Mouse (Mus musculus) kidney, embryonic 14.5 days (tissue): Measurements from ENCODE around the gene Aak1. TPM values are rescaled to one million over a fixed set of nuclear protein-coding genes. Genes with fewer than 3 reads are reported as not detected.
A peak's percentile ranks its signal among the peaks of the same experiment; 100 is the strongest.
"Not testable (repeated sequence)": the region's sequence is repeated elsewhere in the genome, so short reads cannot be mapped to it uniquely, and the experiment has no call there.

ENCODE experiments used
- ATAC-seq: fragments of 200-750 bp; cut with Nextera tagmentation; 2 replicates; pipeline ENCODE4 v1.8.0; 2017; ENCODE audit warnings: moderate number of reproducible peaks, mild to moderate bottlenecking, moderate TSS enrichment, moderate library complexity; ENCODE audit not compliant: low FRiP score, low TSS enrichment
- H3K27ac ChIP-seq: fragments of 300-500 bp; sonication (generic); 2 replicates; pipeline ENCODE4 v1.5.1; 2014; ENCODE audit warnings: low read depth, mild to moderate bottlenecking, low read length, moderate library complexity, mixed read lengths
- H3K27me3 ChIP-seq: fragments of 300-500 bp; sonication (generic); 2 replicates; pipeline ENCODE4 v1.6.1; 2014; ENCODE audit warnings: mild to moderate bottlenecking, low read length; ENCODE audit not compliant: control insufficient read depth, insufficient read depth
- H3K36me3 ChIP-seq: fragments of 300-500 bp; sonication (generic); 2 replicates; pipeline ENCODE4 v1.6.1; 2014; ENCODE audit warnings: low read length, mixed read lengths; ENCODE audit not compliant: control insufficient read depth, insufficient read depth
- H3K4me1 ChIP-seq: fragments of 300-500 bp; sonication (generic); 2 replicates; pipeline ENCODE4 v1.6.1; 2014; ENCODE audit warnings: low read length, mixed read lengths; ENCODE audit not compliant: control insufficient read depth, insufficient read depth
- H3K4me2 ChIP-seq: fragments of 300-500 bp; sonication (generic); replicated peaks from 2 replicates; pipeline ENCODE4 v1.6.1; 2014; ENCODE audit warnings: low read depth, mild to moderate bottlenecking, low read length
- H3K4me3 ChIP-seq: fragments of 300-500 bp; sonication (generic); 2 replicates; pipeline ENCODE4 v1.5.1; 2014; ENCODE audit warnings: mild to moderate bottlenecking, low read length
- H3K9ac ChIP-seq: fragments of 300-500 bp; sonication (generic); 2 replicates; pipeline ENCODE4 v1.6.1; 2014; ENCODE audit warnings: low read depth, mild to moderate bottlenecking, low read length, moderate library complexity
- H3K9me3 ChIP-seq: fragments of 300-500 bp; sonication (generic); 2 replicates; pipeline ENCODE4 v1.6.1; 2016; ENCODE audit warnings: low read length; ENCODE audit not compliant: control insufficient read depth
- WGBS: fragments of 180-500 bp; shearing (Covaris S2); extraction: QIAGEN DNeasy Blood & Tissue Kit; methylation state at CpG from one replicate; pipeline ENCODE4 v1.1.7; 2014; 5-methylcytosine and 5-hydroxymethylcytosine counted together
- polyA plus RNA-seq: library from polyadenylated mRNA; unstranded; fragments of >200 nt; fragmentation: Nextera tagmentation; extraction: Ambion mirVana; gene quantifications from 2 replicates; pipeline ENCODE4 v1.2.1, GENCODE M21; 2014

Gene Aak1
- polyA plus RNA-seq, 1 experiment from 2014 or later = 18.2 TPM

GRCm38 (mm10) chr6:86871783-86872182 is 22.5 kb downstream of the Aak1 start:
- no peaks in the 10 kb centered on the region for H3K27me3 ChIP-seq
- no peaks in the 10 kb centered on the region for H3K36me3 ChIP-seq
- no peak overlapping the region for H3K9ac ChIP-seq
- H3K4me3 ChIP-seq = no peak overlapping the region
- H3K4me2 ChIP-seq = no peak overlapping the region
- no peaks in the 10 kb centered on the region for H3K9me3 ChIP-seq
- no peak for ATAC-seq
- 89% methylated on average over 10 of the region's 10 CpGs for WGBS
- H3K4me1 ChIP-seq = no peaks in the 10 kb centered on the region
- H3K27ac ChIP-seq = no peak overlapping the region

- 84% methylated on average over 6 of the region's 6 CpGs for WGBS
- Histone ChIP-seq H3K4me3 (no peak overlapping the region), H3K4me2 (no peak overlapping the region), H3K4me1 (no peaks in the 10 kb centered on the region), H3K27me3 (no peaks in the 10 kb centered on the region), H3K36me3 (no peaks in the 10 kb centered on the region), H3K9me3 (no peaks in the 10 kb centered on the region), H3K9ac (no peak overlapping the region), H3K27ac (no peak overlapping the region)
- ATAC-seq = no peak
Observed at GRCm38 (mm10) chr6:86874711-86875375, 25.5 kb downstream of the Aak1 start.

GRCm38 (mm10) chr6:86876451-86876850 is 27.1 kb downstream of the Aak1 start:
- H3K4me1 ChIP-seq = no peaks in the 10 kb centered on the region
- H3K4me3 ChIP-seq = no peak overlapping the region
- no peak overlapping the region for H3K27ac ChIP-seq
- no peaks in the 10 kb centered on the region for H3K9me3 ChIP-seq
- ATAC-seq = no peak
- 62% methylated on average over 1 of the region's 1 CpGs for WGBS
- no peak overlapping the region for H3K9ac ChIP-seq
- H3K4me2 ChIP-seq = no peak overlapping the region
- no peaks in the 10 kb centered on the region for H3K27me3 ChIP-seq
- no peaks in the 10 kb centered on the region for H3K36me3 ChIP-seq

- WGBS = 89% methylated on average over 3 of the region's 3 CpGs
- not testable (repeated sequence) for H3K4me3 ChIP-seq, ATAC-seq, H3K27ac ChIP-seq, H3K9ac ChIP-seq, H3K9me3 ChIP-seq, H3K4me1 ChIP-seq, H3K36me3 ChIP-seq, H3K4me2 ChIP-seq, H3K27me3 ChIP-seq
Observed at GRCm38 (mm10) chr6:86878656-86879055, 29.3 kb downstream of the Aak1 start.

GRCm38 (mm10) chr6:86879314-86879713 is 30.0 kb downstream of the Aak1 start:
- Histone ChIP-seq H3K9ac (no peak overlapping the region), H3K9me3 (no peaks in the 10 kb centered on the region), H3K36me3 (no peaks in the 10 kb centered on the region; the same call in 1 of the 2 replicates), H3K27me3 (no peaks in the 10 kb centered on the region), H3K27ac (no peak overlapping the region), H3K4me3 (no peak overlapping the region), H3K4me2 (no peak overlapping the region), H3K4me1 (no peaks in the 10 kb centered on the region)
- no peak for ATAC-seq
- WGBS = 83% methylated on average over 4 of the region's 4 CpGs

GRCm38 (mm10) chr6:86884230-86884629 is 34.9 kb downstream of the Aak1 start:
- 78% methylated on average over 2 of the region's 2 CpGs for whole genome bisulfite sequencing
- no peak overlapping the region for H3K4me3 ChIP-seq
- no peaks in the 10 kb centered on the region for H3K9me3 ChIP-seq
- no peak overlapping the region for H3K9ac ChIP-seq
- H3K27ac ChIP-seq = no peak overlapping the region
- H3K36me3 ChIP-seq = no peaks in the 10 kb centered on the region; the same call in 1 of the 2 replicates
- H3K4me1 ChIP-seq = 0 out of 2 replicates have a peak, but pooled peaks cover 3% of the 10 kb centered on the region
- H3K4me2 ChIP-seq = no peak overlapping the region
- no peak for ATAC-seq
- no peaks in the 10 kb centered on the region for H3K27me3 ChIP-seq

- no peak for ATAC-seq
Observed at GRCm38 (mm10) chr6:86884746-86885145, 35.4 kb downstream of the Aak1 start.

GRCm38 (mm10) chr6:86885816-86886529 is 36.7 kb downstream of the Aak1 start:
- H3K9me3 ChIP-seq = no peaks in the 10 kb centered on the region
- no peak overlapping the region for H3K27ac ChIP-seq
- H3K4me3 ChIP-seq = no peak overlapping the region
- 0 out of 2 replicates have a peak, but pooled peaks have one; percentile 43 for ATAC-seq
- H3K27me3 ChIP-seq = no peaks in the 10 kb centered on the region
- no peak overlapping the region for H3K4me2 ChIP-seq
- 0 out of 2 replicates have a peak, but pooled peaks cover 3% of the 10 kb centered on the region for H3K4me1 ChIP-seq
- no peaks in the 10 kb centered on the region; the same call in 1 of the 2 replicates for H3K36me3 ChIP-seq
- H3K9ac ChIP-seq = no peak overlapping the region
- whole genome bisulfite sequencing = 48% methylated on average over 6 of the region's 6 CpGs

More at GRCm38 (mm10) chr6:86884746-86885145, 35.4 kb downstream of the Aak1 start:
- Histone ChIP-seq H3K4me1 (0 out of 2 replicates have a peak, but pooled peaks cover 3% of the 10 kb centered on the region), H3K4me3 (no peak overlapping the region), H3K9ac (no peak overlapping the region), H3K27me3 (no peaks in the 10 kb centered on the region), H3K4me2 (no peak overlapping the region), H3K27ac (no peak overlapping the region), H3K36me3 (no peaks in the 10 kb centered on the region; the same call in 1 of the 2 replicates), H3K9me3 (no peaks in the 10 kb centered on the region)
- WGBS = 80% methylated on average over 6 of the region's 6 CpGs

- no peak for ATAC-seq
- Histone ChIP-seq H3K4me1 (0 out of 2 replicates have a peak, but pooled peaks cover 3% of the 10 kb centered on the region), H3K4me3 (no peak overlapping the region), H3K4me2 (no peak overlapping the region), H3K36me3 (no peaks in the 10 kb centered on the region; the same call in 1 of the 2 replicates), H3K9me3 (no peaks in the 10 kb centered on the region), H3K9ac (no peak overlapping the region), H3K27me3 (no peaks in the 10 kb centered on the region), H3K27ac (no peak overlapping the region)
- WGBS = 83% methylated on average over 4 of the region's 4 CpGs
Observed at GRCm38 (mm10) chr6:86886803-86887202, 37.5 kb downstream of the Aak1 start.
